Mouse (Mus musculus): ENCODE results near the gene Begain. TPM values are rescaled to one million over a fixed set of nuclear protein-coding genes. Genes with fewer than 3 reads are reported as not detected.

The Begain gene
- total RNA-seq (2021): 1 to 10 TPM; 1.0 to 1.3 TPM
- long read RNA-seq, experiment 1: 0 reads
- long read RNA-seq, experiment 2: 0 reads

DNA sequence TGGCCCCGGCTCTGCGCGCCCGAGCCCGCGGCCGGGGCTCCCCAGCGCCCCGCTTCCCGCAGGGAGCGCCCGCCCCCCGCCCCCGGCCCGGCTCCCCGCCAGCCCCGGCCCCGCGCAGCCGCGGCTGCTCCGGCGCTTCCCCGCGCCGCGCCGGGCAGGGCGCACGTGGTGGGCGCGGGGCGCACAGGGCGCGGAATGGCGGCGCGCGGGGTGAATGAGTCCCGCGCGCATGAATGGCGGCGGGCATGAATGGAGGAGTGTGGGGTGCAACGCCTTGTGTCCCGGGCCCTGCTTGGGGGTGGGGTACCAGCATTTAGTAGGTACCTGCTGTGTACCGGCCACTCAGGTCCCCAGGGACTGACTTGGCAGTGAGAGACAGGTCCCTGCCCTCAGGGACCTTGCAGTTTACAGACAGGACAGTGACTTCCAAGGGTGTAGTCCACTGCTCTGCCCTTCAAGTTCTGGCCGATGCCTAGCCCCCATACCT, at the start of gene Begain:
Gene Begain, minus strand, starts transcription at position 51 of the 487 bp plus-strand sequence.
- intact Hi-C loops (cut with DNase I; ENCODE audit: low total_unique reads): no loop called here
- DNase-seq: no peak

DNA sequence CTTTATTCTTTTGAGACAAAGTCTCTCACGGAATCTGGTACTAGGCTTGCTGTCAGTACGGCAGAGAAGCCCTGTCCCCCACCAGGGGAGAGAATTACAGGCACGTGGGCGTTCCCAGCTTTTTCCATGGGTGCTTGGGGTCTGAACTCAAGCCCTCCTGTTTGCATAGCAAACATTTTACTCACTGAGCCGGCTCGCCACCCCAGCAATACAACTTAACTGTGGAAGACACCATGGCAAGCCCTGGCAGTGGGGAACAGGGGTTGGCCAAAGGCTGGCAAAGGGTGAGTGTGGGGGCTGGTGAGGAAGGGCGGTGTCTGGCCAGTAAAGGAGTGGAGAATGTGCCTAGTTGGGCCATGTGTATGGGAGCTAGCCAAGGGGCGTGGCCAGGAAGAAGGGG, 47.7 kb upstream of the Begain start:
- DNase-seq: no peak
- intact Hi-C loops (cut with DNase I; ENCODE audit: low total_unique reads): no loop called here

DNA sequence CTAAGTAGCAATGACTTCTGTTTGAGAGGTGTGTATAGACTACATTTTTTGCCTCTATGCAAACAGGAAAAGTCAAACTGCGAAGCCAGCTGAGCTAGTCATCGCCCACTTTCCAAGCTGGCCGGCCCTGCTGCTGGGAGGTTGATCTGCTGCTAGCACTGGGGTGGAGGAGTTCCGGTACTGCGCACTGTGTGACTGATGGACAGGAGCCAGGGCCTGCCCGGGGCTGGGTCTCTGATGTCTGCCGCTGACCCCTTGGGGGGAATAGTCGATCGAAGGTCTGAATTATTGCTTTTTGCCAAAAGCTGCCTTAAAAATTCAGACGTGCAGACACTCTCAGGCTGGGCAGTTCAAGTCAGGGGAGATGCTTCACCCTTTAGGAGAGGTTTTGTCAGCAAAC, 47.1 kb upstream of the Begain start:
- intact Hi-C loops (cut with DNase I; ENCODE audit: low total_unique reads): no loop called here
- no peak for DNase-seq

DNA sequence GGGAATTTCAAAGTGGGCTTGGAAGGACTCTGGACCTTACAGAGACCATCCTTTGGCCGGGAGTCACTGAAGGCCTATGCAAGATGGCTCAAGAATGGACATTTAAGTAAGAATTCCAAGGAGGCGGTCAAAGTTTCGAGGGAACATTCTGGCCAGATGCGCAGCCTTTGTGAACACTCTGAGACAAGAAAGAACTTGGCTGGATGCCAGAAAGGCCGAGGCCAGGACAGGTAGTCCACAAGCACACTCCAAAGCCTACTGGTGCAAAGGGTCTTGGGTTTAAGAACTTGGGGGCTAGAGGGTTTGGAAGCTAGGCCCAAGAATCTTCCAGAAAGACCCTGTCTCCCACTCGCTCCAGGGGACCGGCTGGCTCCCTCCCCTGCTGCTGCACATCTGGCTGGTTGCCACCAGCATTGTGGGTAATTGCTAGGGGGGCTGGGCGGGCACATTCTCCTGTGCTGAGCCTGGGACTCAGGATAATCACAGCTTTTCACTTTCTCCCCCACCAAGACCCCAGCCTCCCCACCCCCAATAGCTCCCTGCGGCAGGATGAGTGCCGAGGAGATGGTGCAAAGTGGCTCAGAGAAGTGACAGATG, 45.1 kb upstream of the Begain start:
- intact Hi-C loops (cut with DNase I; ENCODE audit: low total_unique reads): no loop called here
- DNase-seq: no peak

DNA sequence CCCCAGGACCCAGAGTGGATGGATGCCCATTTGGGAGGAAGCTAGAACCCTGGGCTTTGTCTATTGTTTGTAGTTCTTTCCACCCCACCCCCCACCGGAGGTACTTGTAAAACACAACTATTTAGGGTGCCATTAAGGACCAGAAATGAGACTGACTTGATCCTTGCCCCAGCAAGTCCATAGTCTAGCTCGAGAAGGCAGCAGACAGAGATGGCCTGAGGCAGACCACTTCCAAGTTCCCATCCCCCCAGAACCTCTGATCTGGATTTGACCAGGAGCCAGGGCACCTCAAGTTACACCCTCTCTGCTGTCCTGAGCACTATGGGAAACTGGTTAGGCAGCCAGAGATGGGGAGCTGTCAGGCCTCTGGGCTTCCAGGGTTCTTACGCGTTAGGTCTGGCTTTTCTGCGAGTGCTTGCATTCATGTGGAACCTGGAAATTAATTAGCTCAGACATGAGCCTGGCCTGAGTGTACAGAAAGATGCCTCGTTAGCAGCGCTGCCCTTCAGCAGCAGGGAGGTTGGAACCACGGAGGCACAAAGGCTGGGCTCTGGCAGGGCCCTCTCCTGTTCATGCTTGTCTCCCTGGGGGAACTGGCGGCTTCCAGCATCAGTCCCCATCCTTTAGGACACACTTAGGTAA, 44.5 kb upstream of the Begain start:
- intact Hi-C loops (cut with DNase I; ENCODE audit: low total_unique reads): no loop called here
- no peak for DNase-seq

DNA sequence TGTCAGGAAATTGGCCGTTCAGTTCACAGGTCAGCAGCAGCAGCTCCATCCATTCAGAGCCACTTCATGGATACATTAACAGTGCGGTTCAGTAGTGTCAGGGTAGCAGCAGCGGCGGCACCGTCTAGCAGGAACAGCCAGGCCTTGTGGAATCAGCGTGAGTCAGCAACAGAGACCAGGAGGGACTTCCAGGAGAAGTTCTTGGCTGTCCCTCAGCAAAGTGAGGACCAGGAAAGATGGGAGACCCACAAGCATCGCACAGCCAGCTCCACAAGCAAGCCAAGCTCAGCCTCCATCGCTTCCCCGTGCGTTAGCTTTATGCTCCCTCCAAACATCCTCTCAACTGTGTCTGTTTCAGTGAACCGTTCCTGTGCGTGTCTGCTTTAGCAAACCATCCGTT, 40.9 kb upstream of the Begain start:
- intact Hi-C loops (cut with DNase I; ENCODE audit: low total_unique reads): no loop called here
- no peak for DNase-seq

DNA sequence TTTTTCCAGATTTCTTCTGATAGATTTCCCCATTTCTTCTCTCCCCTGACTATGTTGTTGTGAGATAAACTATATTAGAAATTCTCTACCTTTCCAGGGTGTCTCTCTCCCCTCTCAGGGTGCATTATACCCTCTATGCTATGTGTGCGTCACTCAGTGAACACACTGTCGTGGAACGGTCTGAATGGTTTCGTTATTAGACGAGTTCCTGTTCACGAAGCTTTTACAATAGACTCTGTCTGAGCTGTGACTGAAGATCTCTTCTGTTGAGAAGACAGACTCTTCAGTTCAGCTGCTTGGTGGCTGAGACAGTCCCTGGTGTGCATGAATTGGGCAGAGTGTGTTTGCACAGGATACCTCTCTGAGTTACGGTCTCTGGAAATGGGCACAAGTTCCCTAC, 32.4 kb upstream of the Begain start:
- intact Hi-C loops (cut with DNase I; ENCODE audit: low total_unique reads): no loop called here
- no peak for DNase-seq

DNA sequence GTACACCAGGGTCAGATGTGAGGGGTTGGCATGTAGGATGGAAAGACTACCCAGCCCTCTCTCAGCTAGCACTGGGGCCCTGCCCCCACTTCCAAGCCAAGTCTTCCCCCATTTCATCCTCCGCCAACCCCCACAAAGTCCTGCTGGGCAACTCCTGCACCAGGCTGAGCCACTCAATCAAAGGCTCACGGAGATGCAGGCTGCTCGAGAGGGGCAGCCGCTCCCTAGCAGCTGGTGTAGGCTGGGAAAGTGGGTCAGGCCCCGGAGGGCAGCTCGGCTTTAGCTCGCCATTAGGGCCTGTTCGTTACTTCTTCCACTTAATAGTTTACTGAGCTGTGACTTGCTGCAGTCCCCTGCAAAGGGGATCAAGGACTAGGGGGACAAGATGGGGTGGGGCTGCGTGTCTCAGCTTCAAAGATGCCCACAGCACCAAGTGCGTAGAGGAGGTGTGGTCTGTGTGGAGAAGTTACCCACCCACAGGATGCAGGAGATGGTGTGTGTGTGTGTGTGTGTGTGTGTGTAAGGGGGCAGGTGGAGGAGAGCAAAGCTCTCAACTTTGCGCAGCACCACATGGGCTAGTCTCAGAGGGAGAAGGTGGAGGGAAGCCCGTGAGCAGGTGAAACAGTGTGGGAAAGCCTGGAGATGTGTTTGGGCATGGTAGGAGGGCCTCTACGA, 22.6 kb upstream of the Begain start:
- no peak for DNase-seq
- intact Hi-C loops (cut with DNase I; ENCODE audit: low total_unique reads): no loop called here

DNA sequence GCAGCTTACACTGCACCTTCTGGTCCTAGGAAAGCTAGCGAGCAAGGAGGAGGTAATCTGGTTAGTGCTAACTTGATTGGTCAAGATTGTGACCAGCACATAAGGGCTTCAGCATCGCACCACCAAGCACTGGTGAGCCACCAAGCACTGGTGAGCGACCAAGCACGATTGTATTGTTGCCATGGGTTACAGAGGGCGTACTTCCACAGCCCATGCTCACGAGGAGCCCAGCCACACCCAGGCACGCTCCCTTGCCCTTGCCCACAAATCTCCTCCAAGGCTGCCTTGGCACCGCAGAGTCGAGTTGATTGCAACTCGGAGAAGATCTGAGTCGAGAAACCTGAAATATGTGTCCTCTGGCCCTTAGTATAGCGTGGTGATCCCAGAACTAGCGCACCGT, 22.0 kb upstream of the Begain start:
- intact Hi-C loops (cut with DNase I; ENCODE audit: low total_unique reads): no loop called here

DNA sequence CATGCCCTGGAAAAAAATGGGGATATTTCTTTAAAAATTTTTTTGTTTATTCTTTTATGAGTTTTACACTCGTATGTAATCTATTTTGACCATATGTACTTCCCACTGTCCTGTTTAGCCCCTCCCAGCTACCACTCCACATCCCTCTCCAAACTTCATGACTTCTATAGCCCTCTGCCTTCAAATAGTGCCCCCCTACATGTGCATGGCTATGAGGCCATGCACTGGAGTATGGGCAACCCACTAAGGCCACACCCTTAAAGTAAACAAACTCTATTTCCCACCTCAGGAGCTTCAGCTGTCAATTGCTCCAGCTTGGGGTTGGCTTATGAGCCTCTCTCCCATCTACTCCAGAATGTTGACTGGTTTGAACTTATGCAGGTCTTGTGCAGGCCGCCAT, 18.1 kb upstream of the Begain start:
- no peak for DNase-seq
- intact Hi-C loops (cut with DNase I; ENCODE audit: low total_unique reads): no loop called here

More for the DNA sequence above, 22.0 kb upstream of the Begain start:
- DNase-seq: no peak

DNA sequence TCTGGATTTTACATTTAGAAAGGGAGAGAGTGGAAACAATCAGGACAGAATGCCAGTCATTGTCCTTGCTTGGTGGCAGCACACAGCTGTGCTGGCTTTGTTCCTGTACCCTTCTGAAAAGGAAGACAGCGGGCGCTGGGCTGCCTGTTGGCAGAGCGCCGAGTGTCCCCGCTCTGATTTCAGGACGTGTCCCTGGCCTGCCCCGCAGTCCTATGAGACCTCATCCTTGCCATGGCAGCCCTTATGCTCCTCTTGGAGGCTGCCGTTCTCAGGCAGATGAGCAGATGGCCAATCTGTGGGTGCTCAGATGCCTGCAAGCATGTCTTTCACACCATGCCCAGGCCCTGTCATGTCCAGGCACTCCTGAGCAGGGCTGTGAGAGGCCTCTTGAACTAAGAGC, 17.7 kb upstream of the Begain start:
- DNase-seq: peak; percentile 43
- intact Hi-C loops (cut with DNase I; ENCODE audit: low total_unique reads): no loop called here

DNA sequence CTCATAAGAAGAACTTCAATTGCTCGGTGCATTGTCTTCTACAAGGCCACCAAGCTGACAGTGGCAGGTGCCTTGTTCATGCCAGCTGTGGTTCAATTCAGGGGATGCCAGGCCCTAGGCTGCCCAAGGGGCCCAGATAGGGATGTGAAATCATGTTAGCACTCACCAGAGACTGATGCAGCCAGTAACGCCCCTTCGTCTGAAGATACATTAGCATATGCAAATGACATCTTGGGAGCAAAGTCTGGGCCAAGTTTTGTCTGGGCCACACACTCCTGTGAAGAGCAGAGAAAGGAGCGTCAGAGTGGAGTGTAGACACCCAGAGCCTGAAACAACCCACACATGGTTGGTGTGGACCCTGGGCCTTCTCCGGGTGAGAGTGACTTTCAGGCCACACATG, 17.0 kb upstream of the Begain start:
- intact Hi-C loops (cut with DNase I; ENCODE audit: low total_unique reads): no loop called here
- DNase-seq: no peak

DNA sequence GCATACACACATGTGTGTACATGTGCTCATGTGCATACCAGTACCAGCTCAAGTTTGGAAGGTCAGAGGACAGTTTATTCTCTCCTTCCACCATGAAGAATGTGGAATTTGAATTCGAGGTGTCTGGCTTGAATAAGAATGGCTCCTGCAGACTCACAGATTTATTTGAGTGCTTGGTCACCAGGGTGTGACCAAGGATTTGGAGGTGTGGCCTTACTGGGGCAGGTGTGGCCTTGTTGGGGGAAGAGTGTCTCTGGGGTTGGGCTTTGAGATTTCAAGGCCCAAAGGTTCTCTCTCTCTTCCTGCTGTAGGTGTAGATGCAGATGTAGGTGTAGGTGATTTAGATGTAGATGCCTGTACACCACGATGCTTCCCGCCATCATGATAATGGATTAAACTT, 15.5 kb upstream of the Begain start:
- DNase-seq: no peak

DNA sequence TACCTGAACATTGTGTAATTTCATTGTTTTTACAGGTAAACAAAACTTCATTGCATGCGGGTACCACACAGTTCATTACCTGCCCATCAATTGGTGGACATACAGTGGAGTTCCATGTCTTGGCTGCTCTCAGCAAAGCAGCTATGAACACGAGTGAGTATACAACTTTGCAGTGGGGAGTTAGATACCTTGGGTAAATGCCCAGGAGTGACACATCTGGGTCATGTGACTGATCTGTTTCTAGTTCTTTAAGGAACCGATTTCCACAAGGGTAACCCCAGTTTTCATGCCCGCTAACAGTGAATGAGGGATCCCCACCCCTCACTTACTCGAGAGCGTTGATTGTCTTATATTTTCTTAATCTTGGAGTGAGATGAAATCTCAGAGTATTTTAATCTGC, 9.0 kb upstream of the Begain start:
- intact Hi-C loops (cut with DNase I; ENCODE audit: low total_unique reads): no loop called here
- DNase-seq: no peak

More for the DNA sequence above, 15.5 kb upstream of the Begain start:
- intact Hi-C loops (cut with DNase I; ENCODE audit: low total_unique reads): no loop called here

DNA sequence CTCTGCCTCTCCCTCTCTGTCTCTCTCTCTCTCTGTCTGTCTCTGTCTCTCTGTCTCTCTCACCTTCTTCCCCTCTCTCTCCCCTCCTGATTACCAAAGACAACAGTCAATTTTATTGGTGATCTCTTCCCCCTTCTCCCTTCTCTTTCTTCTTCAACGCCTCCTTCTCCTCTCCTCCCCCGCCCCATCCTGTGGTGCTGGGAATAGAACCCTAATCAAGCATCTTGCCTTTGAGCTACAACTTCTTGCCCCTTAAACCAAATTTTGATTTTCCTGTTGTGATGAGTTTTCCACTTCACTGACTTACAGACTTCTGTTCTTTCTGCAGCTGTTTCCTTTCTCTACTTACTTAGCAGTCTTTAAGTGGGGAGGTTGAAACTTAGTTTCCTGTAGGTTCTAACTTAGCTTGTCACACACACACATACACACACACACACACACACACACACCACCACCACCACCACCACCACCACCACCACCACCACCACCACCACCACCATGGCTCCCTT, 6.8 kb upstream of the Begain start:
- intact Hi-C loops (cut with DNase I; ENCODE audit: low total_unique reads): no loop called here
- no peak for DNase-seq

DNA sequence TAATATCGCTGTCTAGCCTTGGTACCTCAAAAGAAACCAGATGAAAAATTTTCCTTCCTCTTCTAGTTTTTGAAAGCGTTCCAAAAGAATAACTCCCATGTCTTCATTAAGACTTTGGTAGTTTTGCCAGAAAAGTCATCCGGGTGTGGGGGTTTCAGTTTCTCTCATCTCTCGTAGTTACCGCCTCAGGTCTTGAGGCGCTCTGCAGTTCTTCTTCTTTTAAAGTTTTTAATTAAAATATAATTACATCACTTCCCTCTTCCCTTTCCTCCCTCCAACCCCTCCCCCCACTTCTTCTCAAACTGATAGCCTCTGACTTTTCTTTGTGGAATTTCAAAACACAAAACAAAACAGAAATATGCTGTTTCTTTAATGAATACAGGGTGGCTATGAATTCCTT, 6.1 kb upstream of the Begain start:
- intact Hi-C loops (cut with DNase I; ENCODE audit: low total_unique reads): no loop called here
- DNase-seq: no peak

DNA sequence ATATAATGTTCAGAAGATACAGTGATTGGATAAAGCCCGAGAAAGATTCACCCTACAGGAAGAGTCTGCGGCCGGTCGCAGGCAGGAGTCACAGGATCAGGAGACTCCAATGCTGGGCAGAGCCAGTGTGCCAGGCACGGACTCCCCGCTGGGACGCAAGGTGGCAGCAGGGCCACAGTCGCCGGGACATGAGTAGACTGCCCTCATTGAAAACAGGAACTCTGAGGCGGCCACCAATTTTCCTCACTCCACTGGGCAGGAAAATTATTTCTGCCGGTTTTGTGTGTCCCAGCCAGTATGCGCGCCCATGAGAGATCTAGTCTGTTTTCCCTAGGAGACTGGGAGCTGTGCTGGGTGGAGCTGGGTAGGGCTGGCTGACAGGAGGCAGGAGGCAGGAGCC, 3.2 kb upstream of the Begain start:
- intact Hi-C loops (cut with DNase I; ENCODE audit: low total_unique reads): no loop called here
- peak; percentile 18 for DNase-seq

DNA sequence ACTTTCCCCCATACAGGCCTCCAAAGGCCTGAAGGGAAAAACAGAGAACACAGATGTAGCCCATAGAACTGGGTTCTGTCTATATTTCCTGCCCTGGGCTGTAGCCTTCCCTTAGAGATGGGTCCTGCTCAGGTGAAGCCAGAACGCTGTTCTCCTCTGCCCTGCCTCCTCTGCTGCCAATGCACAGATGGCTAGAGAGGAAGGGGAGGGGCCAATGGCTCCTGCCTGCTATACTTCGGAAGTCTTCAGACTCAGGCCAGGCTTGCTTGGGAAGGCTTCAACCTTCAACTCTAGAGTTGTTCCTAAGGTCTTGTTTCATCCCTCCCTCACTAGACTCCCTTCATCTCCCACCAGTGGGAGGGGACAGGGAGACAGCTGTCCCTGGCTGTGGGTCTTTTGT, 1.7 kb upstream of the Begain start:
- intact Hi-C loops (cut with DNase I; ENCODE audit: low total_unique reads): no loop called here
- DNase-seq: no peak

DNA sequence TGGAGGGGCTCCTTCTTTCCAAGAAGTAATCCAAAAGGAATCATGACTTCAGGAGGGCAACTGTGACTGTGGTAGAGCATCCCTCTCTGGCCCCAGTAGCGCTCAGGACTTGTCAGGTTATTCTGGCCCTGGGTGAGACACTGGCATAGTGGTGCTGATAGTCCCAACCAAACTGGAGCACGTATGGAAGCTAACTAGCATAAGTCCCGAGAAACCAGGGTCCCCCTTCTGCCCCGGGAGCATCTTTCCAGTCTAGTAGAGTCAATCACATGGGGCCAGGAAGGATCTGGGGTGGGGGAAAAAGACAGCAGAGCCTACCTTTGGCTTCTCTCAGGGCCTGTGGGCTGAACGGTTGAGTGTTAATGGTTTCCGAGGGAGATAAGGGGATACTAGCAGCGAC, 721 bp upstream of the Begain start:
- no peak for DNase-seq
- intact Hi-C loops (cut with DNase I; ENCODE audit: low total_unique reads): no loop called here

DNA sequence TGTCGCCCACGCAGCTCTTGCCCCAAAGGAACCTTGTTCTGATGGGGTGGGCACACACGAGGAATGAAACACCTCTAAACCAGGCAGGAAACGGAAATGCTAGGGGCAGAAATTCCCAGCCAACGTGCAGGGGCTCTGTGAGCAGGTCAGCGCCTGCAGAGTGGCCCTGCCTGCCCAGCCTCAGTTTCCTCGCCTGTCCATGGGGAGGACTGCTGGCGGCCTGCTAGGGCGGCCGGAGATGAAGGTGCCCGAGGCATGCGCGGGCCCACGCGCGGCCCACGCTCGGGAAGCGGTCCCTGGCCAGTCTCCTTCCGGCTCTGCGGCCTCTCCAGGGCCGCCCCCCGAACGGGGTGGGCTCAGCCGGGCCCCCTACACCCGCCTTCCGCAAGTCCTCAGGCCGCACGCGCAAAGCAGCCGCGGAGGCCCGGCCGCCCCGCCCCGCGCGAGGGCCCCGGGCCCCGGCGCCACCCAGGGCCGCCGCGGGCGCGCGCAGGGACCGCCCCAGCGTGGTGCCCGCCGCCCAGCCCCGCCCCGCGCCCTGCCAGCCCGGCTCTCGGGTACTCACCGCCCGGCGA, 369 bp downstream of the Begain start:
- intact Hi-C loops (cut with DNase I; ENCODE audit: low total_unique reads): no loop called here
- DNase-seq: peak; percentile 22
